Mouse (Mus musculus) embryo, embryonic 10 days (tissue): ENCODE data around the gene Armc7.
A peak's percentile ranks its signal among the peaks of the same experiment; 100 is the strongest.
"Not testable (repeated sequence)": the region's sequence is repeated elsewhere in the genome, so short reads cannot be mapped to it uniquely, and the experiment has no call there.

Experiments
- DNase-seq: peaks from one replicate; pipeline ENCODE4 v3.0.0-alpha.2; 2015; ENCODE audit warnings: low spot score

The Armc7 gene

DNA sequence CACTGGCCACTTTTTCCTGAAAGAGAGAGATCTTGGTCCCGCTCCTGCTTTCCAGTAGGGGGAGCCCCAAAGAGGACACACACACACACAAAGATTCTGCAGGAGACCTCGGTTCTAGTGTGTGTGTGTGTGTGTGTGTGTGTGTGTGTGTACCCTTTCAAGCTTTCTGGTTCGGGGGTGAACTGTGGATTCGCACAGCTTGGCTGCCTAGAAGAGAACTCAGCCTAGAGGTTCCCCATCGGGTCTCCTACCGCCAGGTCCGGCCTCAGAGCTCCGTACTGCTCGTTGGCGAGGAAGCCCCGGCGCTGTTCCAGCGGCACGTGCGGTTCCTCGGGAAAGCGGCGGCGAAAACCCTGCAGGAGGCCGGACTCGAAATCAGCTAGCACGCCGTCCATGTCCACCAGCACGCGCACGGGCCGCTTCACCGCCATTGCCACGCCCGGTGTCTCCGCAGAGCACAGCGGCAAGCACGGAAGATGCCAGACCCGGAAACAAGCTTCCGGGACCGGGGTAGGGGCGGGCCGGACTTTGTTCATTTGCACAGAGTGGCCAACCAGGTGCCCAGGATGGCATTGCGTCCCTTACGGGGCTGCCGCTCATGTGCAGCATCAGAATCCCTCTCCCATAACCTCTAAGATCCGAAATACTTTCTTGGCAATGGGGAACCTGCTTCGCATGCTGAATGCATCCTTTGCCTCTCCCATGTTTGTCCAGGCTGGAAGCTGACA, 16.1 kb downstream of the Armc7 start, which contains the start of gene Nt5c:
Gene Nt5c (minus strand): TSS at position 507 of the 728 bp plus-strand sequence.
- peak; percentile 83 for DNase-seq

- DNase-seq: no peak
Measured at GRCm38 (mm10) chr11:115492387-115492786, 16.9 kb downstream of the Armc7 start.

GRCm38 (mm10) chr11:115496559-115496958, 21.1 kb downstream of the Armc7 start:
- not testable (repeated sequence) for DNase-seq

DNA sequence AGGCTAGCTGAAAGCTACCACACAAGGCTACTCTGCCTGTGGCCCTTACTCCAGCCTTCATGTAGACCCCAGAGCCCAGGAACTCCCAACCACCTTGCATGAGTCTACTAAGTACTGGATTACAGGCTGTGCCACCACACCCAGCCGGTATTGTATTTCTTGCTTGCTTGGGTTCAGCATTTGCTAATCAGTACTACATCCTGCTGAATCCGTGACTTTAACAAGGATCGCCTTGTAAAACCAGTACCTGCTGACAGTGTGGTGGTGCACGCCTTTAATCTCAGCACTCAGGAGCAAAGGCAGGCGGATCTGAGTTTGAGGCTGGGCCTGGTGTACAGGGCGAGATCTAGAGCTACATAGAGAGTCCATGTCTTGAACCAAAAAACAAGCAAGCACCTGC, 27.2 kb downstream of the Armc7 start:
- no peak for DNase-seq

DNA sequence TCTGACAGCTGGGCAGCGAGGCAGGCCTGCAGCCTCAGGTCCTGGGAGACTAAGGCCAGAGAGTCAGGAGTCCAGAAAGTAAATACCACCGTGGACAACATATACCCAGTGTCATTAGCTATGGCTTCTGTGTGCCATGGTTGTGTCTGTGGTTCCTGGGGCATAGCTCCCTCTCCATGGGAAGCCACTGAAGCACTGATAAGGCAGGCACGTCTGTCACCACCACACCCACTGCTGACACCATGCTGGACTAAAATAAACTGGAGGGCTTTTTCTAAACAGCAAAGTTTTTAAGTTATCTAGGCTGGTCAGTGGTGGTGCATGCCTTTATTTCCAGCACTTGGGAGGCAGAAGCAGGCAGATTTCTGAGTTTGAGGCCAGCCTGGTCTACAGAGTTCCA, 31.1 kb downstream of the Armc7 start:
- DNase-seq: no peak

GRCm38 (mm10) chr11:115508061-115508460, 32.6 kb downstream of the Armc7 start:
- DNase-seq: no peak

DNA sequence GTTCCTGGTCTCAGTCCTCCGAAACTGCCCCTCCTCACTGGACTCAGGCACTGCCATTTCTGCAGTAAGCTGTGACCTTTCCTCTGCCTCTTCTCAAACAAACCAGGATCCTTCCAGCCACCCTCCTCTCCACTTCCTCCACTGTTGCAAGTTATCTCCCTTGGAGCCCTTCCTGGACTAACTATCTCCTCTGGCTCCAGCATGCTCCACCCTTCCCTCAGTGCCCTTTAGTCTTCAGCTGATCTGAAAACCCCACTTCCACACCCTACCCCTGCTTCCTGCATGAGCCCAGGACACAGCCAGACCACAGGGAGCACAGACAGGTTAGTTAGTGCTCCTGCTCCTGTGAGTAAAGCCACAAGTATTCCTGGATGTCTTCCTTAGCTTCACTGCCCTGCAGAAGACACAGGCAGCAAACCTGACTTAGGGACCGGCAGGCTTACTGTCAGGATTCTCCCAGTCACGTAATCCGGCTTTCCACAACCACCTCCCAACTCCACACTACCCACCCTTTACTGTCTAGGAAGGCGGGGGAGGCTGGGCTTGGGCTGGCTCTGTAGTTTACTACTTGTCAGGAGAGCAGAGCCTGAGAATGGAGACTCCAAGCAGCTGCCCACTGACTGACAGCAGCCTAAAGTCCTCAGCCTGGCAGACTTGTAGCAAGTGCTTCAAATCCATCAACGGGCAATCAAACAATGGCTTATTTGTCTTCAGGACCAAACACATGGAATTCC, 34.5 kb downstream of the Armc7 start:
- no peak for DNase-seq

- no peak for DNase-seq
Measured at GRCm38 (mm10) chr11:115510507-115510888, 35.0 kb downstream of the Armc7 start.

DNA sequence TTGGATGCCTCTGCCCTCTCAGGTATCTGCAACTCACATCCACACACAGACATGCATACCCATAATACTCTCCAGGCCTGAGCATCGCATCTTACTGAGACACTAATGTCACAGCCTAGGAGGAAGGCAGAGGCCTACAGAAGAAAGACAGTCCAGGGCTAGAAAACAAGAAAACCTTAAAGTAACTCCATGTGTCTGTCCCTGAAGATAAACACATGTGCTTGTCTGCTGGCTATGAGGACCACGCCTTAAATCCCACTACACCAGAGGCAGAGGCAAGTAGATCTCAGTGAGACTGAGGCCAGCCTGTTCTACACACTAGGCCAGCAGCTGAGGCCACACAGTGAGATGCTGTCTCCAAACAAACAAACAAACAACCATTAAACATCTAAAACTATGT, 35.7 kb downstream of the Armc7 start:
- DNase-seq: no peak

- no peak for DNase-seq
Measured at GRCm38 (mm10) chr11:115512004-115512403, 36.5 kb downstream of the Armc7 start.

DNA sequence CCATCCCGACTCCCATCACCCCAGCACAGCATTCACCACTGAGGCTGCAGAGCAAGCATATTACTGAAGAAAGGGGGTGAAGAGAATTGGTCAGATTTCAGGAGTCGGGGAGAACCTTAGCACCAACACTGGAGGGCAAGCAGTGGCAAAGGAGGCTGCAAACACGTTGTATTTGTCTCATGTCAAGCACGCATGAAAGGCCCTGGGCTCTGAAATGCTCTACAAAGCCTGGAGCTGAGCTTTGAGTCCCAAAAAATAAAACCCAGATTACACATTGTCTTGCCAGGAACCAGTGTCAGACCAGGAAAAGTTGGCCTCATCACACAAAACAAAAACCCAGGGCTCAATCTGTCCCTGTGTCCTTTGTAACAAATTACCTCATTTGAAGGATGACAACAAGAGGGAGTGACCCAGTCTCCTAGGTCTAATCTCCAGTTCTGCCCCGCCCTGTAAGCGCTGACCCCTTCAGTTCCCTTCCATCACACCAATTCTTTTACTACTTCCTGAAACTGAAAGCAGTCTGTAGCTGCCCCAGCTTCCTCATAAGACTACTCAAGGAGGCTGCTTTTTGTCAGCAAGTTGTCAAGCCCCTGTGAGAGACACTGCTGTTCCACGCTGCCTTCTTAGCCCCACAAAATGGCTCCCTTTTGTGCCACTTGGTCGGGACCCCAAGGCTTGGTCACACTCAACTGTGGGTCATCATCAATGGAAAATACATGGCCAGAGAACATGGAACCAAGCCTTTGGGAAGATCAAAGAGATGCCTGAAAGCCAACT, 37.1 kb downstream of the Armc7 start:
- no peak for DNase-seq

DNA sequence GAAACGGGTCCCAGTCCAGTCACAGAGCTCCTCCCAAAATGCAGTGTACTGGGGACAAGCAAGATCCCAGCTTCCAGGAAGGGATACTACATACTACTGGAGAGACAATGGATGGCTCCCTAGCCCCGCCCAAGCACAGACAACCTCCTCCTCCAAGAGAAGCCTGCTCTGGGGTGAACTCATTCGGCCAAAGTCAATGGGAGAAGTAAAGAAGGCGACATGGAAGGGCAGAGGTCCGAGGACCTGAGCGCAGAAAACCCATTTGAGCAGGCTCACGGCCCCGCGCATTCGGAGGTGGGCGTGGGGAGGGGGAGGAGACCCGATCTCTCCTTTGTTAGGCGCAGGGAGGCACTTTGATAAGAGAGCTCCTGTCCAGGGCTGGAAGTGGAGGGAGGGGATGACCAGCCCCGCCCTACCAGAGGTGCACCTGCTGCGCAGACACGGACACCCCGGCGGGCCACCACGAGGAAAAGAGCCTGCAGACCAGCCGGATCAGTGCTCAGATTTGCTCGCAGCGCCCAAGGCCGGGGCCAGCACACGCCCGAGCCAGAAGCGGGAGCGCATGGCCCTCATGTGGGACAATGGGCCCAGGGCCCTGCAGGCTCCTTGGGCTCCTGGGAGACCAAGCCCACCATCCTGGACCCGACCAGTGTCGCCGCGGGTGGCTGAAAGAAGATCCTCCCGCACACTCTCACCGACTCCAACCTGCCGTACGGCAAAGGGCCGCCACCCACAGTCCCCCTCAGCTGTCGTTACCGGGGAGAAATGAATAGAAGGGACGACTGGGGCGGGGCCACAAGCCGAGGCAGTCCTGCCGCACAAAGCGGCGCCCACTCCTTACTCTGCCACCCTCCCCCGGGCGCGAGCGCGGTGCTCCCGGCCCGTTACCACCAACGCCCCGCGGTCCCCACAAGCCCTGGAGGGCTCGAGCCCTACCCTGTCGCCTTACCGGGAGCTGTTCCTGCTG, 38.1 kb downstream of the Armc7 start:
- peak; percentile 74 for DNase-seq

DNA sequence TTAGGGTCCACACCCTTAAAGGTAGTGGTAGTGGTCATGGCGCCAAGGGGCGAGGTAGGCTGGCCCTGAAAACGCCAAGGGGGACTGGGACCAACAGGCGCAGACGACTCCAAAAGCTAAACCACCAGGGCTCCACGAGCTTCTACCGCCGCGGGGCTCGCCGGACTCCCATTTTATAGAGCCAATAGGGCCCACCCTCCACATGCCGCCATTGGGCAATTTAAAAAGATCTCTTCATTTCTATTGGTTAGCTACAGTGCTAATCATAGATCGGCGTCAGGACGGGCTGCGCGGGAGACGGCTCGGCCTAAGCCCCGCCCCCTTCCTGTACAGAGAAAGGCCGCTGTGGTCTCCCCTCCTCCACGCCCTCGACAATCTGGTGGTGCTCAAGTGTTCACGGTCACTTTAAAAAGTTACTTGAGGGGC, 38.8 kb downstream of the Armc7 start, which contains the start of gene Jpt1:
Gene Jpt1 (minus strand): TSS at position 150 of the 426 bp plus-strand sequence.
- DNase-seq: peak; percentile 97

GRCm38 (mm10) chr11:115515021-115515420, 39.6 kb downstream of the Armc7 start:
- no peak for DNase-seq

- no peak for DNase-seq
Measured at GRCm38 (mm10) chr11:115516942-115517341, 41.5 kb downstream of the Armc7 start.

- DNase-seq: no peak
Measured at GRCm38 (mm10) chr11:115518693-115519092, 43.2 kb downstream of the Armc7 start.

DNA sequence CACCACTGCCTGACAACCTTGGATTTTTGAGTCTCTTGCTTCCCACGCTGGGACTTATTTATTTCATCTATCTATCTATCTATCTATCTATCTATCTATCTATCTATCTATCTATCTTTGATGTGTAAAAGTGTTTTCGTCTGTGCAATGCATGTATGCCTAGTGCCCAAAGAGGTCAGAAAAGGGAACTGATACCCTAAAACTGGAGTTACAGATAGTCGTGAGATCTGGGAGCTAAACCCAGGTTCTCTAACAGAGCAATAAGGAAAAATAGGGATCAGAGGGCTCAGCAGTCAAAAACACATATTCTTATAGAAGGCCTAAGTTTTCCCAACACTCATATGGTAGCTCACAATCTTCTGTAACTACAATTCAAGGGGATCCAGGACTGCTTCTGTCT, 44.1 kb downstream of the Armc7 start:
- DNase-seq: no peak

DNA sequence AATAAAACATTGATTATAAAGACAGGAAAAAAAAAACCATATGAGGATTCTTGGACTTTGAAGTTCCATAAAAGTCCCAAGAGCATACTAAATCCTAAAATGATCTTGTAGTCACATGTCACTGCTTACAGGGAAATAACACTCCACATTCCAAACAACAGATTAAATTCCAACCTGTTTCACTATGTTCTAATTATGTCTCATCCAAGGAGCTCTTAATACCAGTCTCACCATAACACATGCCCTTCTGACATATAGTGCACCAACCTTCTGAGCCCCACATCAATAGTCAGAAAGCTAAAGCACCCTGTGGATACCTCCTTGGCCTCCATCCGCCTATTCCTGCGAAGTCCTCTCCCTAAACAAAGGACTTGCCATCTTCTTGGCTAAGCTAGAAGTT, 44.8 kb downstream of the Armc7 start:
- DNase-seq: no peak

DNA sequence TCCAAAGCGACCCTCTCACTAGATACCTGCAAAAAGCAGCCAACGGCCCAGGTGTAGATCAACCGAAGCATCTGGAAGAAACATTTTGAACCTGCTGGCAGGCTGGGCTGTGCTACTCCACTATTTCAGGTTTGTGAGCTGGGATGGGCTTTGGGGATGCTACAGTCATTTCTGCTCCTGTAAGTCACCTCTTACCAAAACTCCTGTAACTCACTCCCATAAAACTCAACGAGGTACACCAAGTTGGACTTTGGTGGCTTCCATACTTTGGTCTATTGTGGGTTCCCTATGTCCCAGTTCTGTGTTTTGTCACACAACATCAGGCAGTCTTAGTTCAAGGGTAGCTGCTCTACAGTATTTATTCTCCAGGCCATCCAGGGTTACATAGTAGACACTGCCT, 45.6 kb downstream of the Armc7 start:
- no peak for DNase-seq

DNA sequence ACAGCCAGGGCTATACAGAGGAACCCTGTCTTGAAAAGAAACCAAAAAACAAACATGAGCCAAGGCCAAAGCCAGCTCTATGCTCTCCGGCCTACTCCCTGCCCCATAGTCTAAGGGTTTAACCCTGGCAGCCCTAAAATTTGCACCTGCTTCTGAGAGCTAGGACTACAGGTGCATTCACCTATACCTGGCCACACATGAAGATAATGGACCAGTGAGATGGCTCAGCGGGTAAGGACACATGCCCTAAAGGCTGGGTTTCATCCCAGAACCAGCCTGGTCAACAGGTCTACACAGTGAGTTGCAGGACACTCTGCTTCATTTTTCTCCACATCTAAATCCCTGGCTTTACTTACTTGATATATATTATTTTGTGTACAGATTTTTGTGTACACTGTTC, 46.8 kb downstream of the Armc7 start:
- no peak for DNase-seq

DNA sequence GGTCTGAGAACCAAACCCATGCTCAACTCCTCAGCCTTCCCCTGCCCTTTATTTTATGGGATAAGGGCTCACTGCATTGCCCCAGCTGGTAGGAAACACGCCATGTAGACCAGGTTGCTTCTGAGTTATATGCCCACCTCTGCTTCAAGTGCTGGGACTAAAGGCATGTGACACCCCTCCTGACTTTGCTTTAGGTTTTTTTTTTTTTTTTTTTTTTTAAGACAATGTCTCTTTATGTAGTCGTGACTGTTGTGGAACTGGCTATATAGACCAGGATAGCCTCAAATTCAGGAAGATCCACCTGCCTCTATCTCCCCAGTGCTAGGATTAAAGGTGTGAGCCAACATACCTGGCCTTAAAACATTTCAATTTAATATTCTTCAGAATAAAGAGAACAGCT, 47.2 kb downstream of the Armc7 start:
- DNase-seq: no peak
